Mouse (Mus musculus): ENCODE measurements around the gene Taar4.

Taar4 gene

GRCm38 (mm10) chr10:24007034-24007433 lies 46.7 kb downstream of the Taar4 start:
- DNase-seq (ENCODE audit: low read depth, low spot score), result no peak

DNA sequence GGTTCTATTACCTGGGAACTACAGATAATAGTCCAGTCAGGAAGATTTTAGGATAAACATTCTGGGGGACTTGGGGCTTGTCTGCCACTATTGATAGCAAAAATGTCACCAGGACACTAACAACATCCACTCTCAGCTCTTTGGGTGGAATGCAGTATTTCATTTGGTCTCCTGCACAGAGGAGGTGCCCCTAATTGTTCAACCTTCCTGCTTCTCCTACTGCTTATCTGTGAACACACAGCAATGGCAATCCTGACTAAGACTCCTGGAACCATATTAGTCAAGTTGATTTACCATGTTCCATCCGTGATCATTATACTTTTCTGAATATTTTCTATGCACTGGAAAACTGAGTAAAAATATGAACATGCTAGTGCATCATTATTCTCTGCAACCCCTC lies 47.8 kb downstream of the Taar4 start:
- no peak for DNase-seq (ENCODE audit: low read depth, low spot score)
